Mouse (Mus musculus) cerebellum, adult 2 months (tissue): ENCODE data around the gene Olfr1191-ps1. TPM values are rescaled to one million over a fixed set of nuclear protein-coding genes. Genes with fewer than 3 reads are reported as not detected.
"Not testable (repeated sequence)": the region's sequence is repeated elsewhere in the genome, so short reads cannot be mapped to it uniquely, and the experiment has no call there.

Experiments
- DNase-seq, 2 experiments: peaks; one replicate each; pipeline ENCODE4 v3.0.0; 2021
- H3K27ac ChIP-seq: fragments of 200-500 bp; 2 replicates; pipeline ENCODE4 v1.5.1; 2012; ENCODE audit warnings: low read length, control low read depth, inconsistent platforms; ENCODE audit not compliant: insufficient read depth
- H3K27me3 ChIP-seq: fragments of 200-500 bp; 2 replicates; pipeline ENCODE4 v1.6.1; 2012; ENCODE audit warnings: inconsistent platforms, mild to moderate bottlenecking, low read length, moderate library complexity; ENCODE audit not compliant: control insufficient read depth, insufficient read depth
- H3K4me1 ChIP-seq: fragments of 200-500 bp; 2 replicates; pipeline ENCODE4 v1.6.1; 2011; ENCODE audit warnings: low read length; ENCODE audit not compliant: control insufficient read depth, insufficient read depth
- H3K4me3 ChIP-seq: fragments of 200-500 bp; replicated peaks from 2 replicates; pipeline ENCODE3; 2011; ENCODE audit warnings: mild to moderate bottlenecking, low read depth, low read length, control low read depth; ENCODE audit not compliant: insufficient read depth
- CTCF ChIP-seq: fragments of 200-500 bp; IDR thresholded peaks from 2 replicates; pipeline ENCODE4 v1.5.1; 2011; ENCODE audit warnings: low read depth, mild to moderate bottlenecking, control low read depth, low read length, moderate library complexity, borderline replicate concordance; ENCODE audit not compliant: insufficient read depth
- POLR2A ChIP-seq: fragments of 200-500 bp; IDR thresholded peaks from 2 replicates; pipeline ENCODE4 v1.6.1; 2011; ENCODE audit warnings: low read length, control low read depth, borderline replicate concordance; ENCODE audit not compliant: insufficient read depth
- WGBS: fragments of 180-500 bp; shearing (Covaris S2); methylation state at CpG from one replicate; pipeline ENCODE4 v1.1.7; 2018; 5-methylcytosine and 5-hydroxymethylcytosine counted together
- polyA plus RNA-seq: library from polyadenylated mRNA; depleted of rRNA; stranded (reverse); fragments of >200 nt; gene quantifications from 2 replicates; pipeline ENCODE4 v1.2.3, GENCODE M21; 2012; rRNA removed

The Olfr1191-ps1 gene
- not detected in 2 replicates for polyA plus RNA-seq

GRCm38 (mm10) chr2:88640242-88640641, at the start of gene Olfr1191-ps1:
Gene Olfr1191-ps1, plus strand, starts transcription at chr2:88640542.
- WGBS = 86% methylated on average over 1 of the region's 1 CpGs
- not testable (repeated sequence) for H3K4me1 ChIP-seq, H3K4me3 ChIP-seq, H3K27me3 ChIP-seq, H3K27ac ChIP-seq, DNase-seq

GRCm38 (mm10) chr2:88648209-88648608, 7.9 kb downstream of the Olfr1191-ps1 start, which contains the start of gene Olfr1192-ps1:
Gene Olfr1192-ps1, plus strand, starts transcription at chr2:88648509.
- WGBS = 47% methylated on average over 1 of the region's 1 CpGs
- Histone ChIP-seq H3K4me1 (no peaks in the 10 kb centered on the region), H3K27ac (no peak within 1 kb of the TSS), H3K27me3 (no peaks in the 10 kb centered on the region), H3K4me3 (no peak within 1 kb of the TSS)
- DNase-seq = no peak
- no peak for TF ChIP-seq POLR2A
- TF ChIP-seq CTCF = no peak

- not testable (repeated sequence) for H3K27me3 ChIP-seq, H3K4me3 ChIP-seq, DNase-seq, H3K4me1 ChIP-seq, H3K27ac ChIP-seq
Measured at GRCm38 (mm10) chr2:88675328-88675727, 35.0 kb downstream of the Olfr1191-ps1 start, which contains the start of gene Olfr1193. Gene Olfr1193, plus strand, starts transcription at chr2:88675628.

GRCm38 (mm10) chr2:88689087-88689486, 48.7 kb downstream of the Olfr1191-ps1 start, which contains the start of gene Olfr1195:
Gene Olfr1195, minus strand, starts transcription at chr2:88689187.
- no peak for TF ChIP-seq CTCF
- DNase-seq = no peak
- Histone ChIP-seq H3K4me3 (no peak within 1 kb of the TSS), H3K4me1 (no peaks in the 10 kb centered on the region), H3K27me3 (no peaks in the 10 kb centered on the region), H3K27ac (no peak within 1 kb of the TSS)

Other genes with a start within 250 kb of the Olfr1191-ps1 start
- not detected in 2 replicates for gene Olfr1179, start 234.1 kb upstream of the Olfr1191-ps1 start, polyA plus RNA-seq
- not detected in 2 replicates for gene Olfr1180, start 221.4 kb upstream of the Olfr1191-ps1 start, polyA plus RNA-seq
- not detected in 2 replicates for gene Olfr1181, start 214.4 kb upstream of the Olfr1191-ps1 start, polyA plus RNA-seq
- not detected in 2 replicates for gene Gm13757, start 191.4 kb upstream of the Olfr1191-ps1 start, polyA plus RNA-seq
- not detected in 2 replicates for gene Olfr1183, start 185.7 kb upstream of the Olfr1191-ps1 start, polyA plus RNA-seq
- not detected in 2 replicates for gene Olfr1184, start 156.9 kb upstream of the Olfr1191-ps1 start, polyA plus RNA-seq
- gene Olfr1185-ps1, start 147.2 kb upstream of the Olfr1191-ps1 start, polyA plus RNA-seq = not detected in 2 replicates
- gene Olfr1186, start 122.0 kb upstream of the Olfr1191-ps1 start, polyA plus RNA-seq = not detected in 2 replicates
- not detected in 2 replicates for gene Olfr1188, start 83.6 kb upstream of the Olfr1191-ps1 start, polyA plus RNA-seq
- gene Olfr1189, start 54.1 kb upstream of the Olfr1191-ps1 start, polyA plus RNA-seq = not detected in 2 replicates
- gene Olfr1192-ps1, start 8.0 kb downstream of the Olfr1191-ps1 start, polyA plus RNA-seq = not detected in 2 replicates
- not detected in 2 replicates for gene Olfr1193, start 35.1 kb downstream of the Olfr1191-ps1 start, polyA plus RNA-seq
- not detected in 2 replicates for gene Olfr1195, start 48.6 kb downstream of the Olfr1191-ps1 start, polyA plus RNA-seq
- gene Olfr1196, start 64.1 kb downstream of the Olfr1191-ps1 start, polyA plus RNA-seq = not detected in 2 replicates
- not detected in 2 replicates for gene Olfr1197, start 91.8 kb downstream of the Olfr1191-ps1 start, polyA plus RNA-seq
- gene Olfr1198, start 110.8 kb downstream of the Olfr1191-ps1 start, polyA plus RNA-seq = not detected in 2 replicates
- not detected in 2 replicates for gene Olfr1199, start 119.9 kb downstream of the Olfr1191-ps1 start, polyA plus RNA-seq
- not detected in 2 replicates for gene Olfr1200, start 129.9 kb downstream of the Olfr1191-ps1 start, polyA plus RNA-seq
- gene Olfr1201, start 152.5 kb downstream of the Olfr1191-ps1 start, polyA plus RNA-seq = not detected in 2 replicates
- gene Olfr1202, start 174.0 kb downstream of the Olfr1191-ps1 start, polyA plus RNA-seq = not detected in 2 replicates
- gene Olfr1205, start 189.2 kb downstream of the Olfr1191-ps1 start, polyA plus RNA-seq = not detected in 2 replicates
- not detected in 2 replicates for gene Olfr1204, start 208.8 kb downstream of the Olfr1191-ps1 start, polyA plus RNA-seq
- gene Olfr1206, start 222.7 kb downstream of the Olfr1191-ps1 start, polyA plus RNA-seq = not detected in 2 replicates